Mouse (Mus musculus) ES-Bruce4 (cell line): ENCODE measurements around the gene Uba5.

Experiments used
- CTCF ChIP-seq: IDR thresholded peaks from one replicate; pipeline ENCODE4 v1.8.1; 2011; ENCODE audit warnings: low read depth, low read length
- POLR2A ChIP-seq: IDR thresholded peaks from one replicate; pipeline ENCODE4 v1.8.1; 2011; ENCODE audit warnings: low read length; ENCODE audit not compliant: insufficient read depth

GRCm38 (mm10) chr9:104102301-104102700, 39.4 kb upstream of the Uba5 start:
- TF ChIP-seq POLR2A (no peak), CTCF (no peak)
